Mouse (Mus musculus): ENCODE measurements around the gene Hnrnph2. TPM values are rescaled to one million over a fixed set of nuclear protein-coding genes. Genes with fewer than 3 reads are reported as not detected.

The Hnrnph2 gene
- polyA plus RNA-seq, 1 experiment from 2014 or later, result 112 TPM

- H3K27me3 ChIP-seq (ENCODE audit: insufficient read depth, low read length), result no peaks in the 10 kb centered on the region
Measured at GRCm38 (mm10) chrX:134632710-134633109, 31.7 kb downstream of the Hnrnph2 start.

DNA sequence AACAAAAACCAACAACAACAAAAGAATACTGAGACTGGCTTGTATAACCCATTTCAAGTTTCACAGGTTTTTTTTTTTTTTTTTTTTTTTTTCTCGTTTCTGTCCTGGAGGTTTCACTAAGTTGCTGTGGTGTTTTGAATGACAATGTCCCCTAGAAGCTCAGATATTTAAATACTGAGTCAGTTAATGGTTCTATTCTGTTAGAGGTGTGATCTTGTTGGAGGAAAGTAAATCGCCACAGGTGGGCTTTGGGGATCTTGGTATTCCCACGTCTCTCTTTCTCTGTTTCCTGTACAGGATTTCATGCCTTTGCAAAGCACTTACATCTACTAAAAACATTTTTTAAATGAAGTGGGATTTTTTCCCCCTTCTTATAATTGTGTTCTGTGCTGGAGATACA, 34.1 kb downstream of the Hnrnph2 start:
- Histone ChIP-seq H3K4me2 (no peak overlapping the region), H3K4me3 (ENCODE audit: low read depth, low read length) (no peak overlapping the region), H3K36me3 (ENCODE audit: insufficient read depth) (no peaks in the 10 kb centered on the region), H3K4me1 (ENCODE audit: insufficient read depth) (no peaks in the 10 kb centered on the region), H3K27ac (ENCODE audit: low read depth) (no peak overlapping the region), H3K9me3 (ENCODE audit: low read depth, low read length) (no peaks in the 10 kb centered on the region), H3K9ac (no peak overlapping the region), H3K27me3 (ENCODE audit: insufficient read depth, low read length) (no peaks in the 10 kb centered on the region)
- no peak for TF ChIP-seq CTCF (IDR thresholded peaks at IDR 0.05; ENCODE audit: low read depth)
- ATAC-seq (ENCODE audit: insufficient read depth), result no peak
- DNase-seq, result no peak
- WGBS, result 46% methylated on average over 3 of the region's 3 CpGs

More at GRCm38 (mm10) chrX:134632710-134633109, 31.7 kb downstream of the Hnrnph2 start:
- no peak overlapping the region for H3K27ac ChIP-seq (ENCODE audit: low read depth)
- DNase-seq (no peak), ATAC-seq (ENCODE audit: insufficient read depth) (no peak)
- no peaks in the 10 kb centered on the region for H3K4me1 ChIP-seq (ENCODE audit: insufficient read depth)
- H3K9me3 ChIP-seq (ENCODE audit: low read depth, low read length), result no peaks in the 10 kb centered on the region
- H3K4me3 ChIP-seq (ENCODE audit: low read depth, low read length), result no peak overlapping the region
- WGBS, result 90% methylated on average over 5 of the region's 5 CpGs
- no peak overlapping the region for H3K4me2 ChIP-seq
- no peak overlapping the region for H3K9ac ChIP-seq
- no peaks in the 10 kb centered on the region for H3K36me3 ChIP-seq (ENCODE audit: insufficient read depth)
- TF ChIP-seq CTCF (IDR thresholded peaks at IDR 0.05; ENCODE audit: low read depth), result no peak

GRCm38 (mm10) chrX:134635860-134636259, 34.9 kb downstream of the Hnrnph2 start:
- WGBS, result 46% methylated on average over 3 of the region's 3 CpGs
- no peak for TF ChIP-seq CTCF (IDR thresholded peaks at IDR 0.05; ENCODE audit: low read depth)
- H3K9ac ChIP-seq, result no peak overlapping the region
- H3K36me3 ChIP-seq (ENCODE audit: insufficient read depth), result no peaks in the 10 kb centered on the region
- no peak overlapping the region for H3K4me2 ChIP-seq
- no peak overlapping the region for H3K27ac ChIP-seq (ENCODE audit: low read depth)
- ATAC-seq (ENCODE audit: insufficient read depth) (no peak), DNase-seq (peak; percentile 11)
- no peaks in the 10 kb centered on the region for H3K9me3 ChIP-seq (ENCODE audit: low read depth, low read length)
- no peak overlapping the region for H3K4me3 ChIP-seq (ENCODE audit: low read depth, low read length)
- H3K4me1 ChIP-seq (ENCODE audit: insufficient read depth), result no peaks in the 10 kb centered on the region
- H3K27me3 ChIP-seq (ENCODE audit: insufficient read depth, low read length), result no peaks in the 10 kb centered on the region

DNA sequence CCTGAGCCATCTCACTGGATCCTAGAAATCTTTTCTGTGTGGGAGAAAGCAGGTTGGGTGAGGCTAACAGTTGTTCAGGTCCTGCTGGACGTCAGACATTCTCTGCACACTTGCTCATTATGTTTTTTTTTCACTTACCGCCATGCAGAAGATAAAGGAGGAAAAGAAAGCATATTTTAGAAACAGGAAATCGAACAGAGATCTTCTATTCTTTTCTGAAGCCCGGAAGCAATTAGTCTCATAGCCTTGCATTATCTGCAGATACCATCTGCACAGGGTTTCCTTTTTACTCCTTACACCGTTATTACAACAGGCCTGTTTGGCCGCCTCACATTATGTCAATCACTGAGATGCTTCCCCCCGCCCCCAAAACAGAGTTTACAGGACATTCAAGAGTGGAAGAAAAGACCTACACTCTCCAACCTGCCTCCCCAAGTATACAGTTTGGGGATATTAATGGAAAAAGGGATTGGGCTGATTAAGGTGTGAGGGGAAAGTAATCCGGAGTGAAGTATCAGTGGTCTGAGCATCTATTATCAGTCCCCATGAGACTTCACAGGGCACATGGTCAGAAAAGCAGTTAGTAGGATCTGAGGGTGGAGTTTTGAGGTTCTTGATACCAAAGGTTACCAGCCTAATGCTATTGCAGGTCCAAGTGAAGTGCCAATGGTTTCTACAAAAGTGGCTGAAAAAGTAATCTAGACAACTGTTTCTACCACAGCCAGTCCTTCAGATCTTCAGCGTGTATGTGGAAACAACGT, 40.2 kb downstream of the Hnrnph2 start:
- H3K4me1 ChIP-seq (ENCODE audit: insufficient read depth), result no peaks in the 10 kb centered on the region
- TF ChIP-seq CTCF (IDR thresholded peaks at IDR 0.05; ENCODE audit: low read depth), result no peak
- H3K27ac ChIP-seq (ENCODE audit: low read depth), result no peak overlapping the region
- H3K9ac ChIP-seq, result no peak overlapping the region
- no peak; the same call in 1 of the 2 replicates for ATAC-seq (ENCODE audit: insufficient read depth)
- no peak overlapping the region for H3K4me2 ChIP-seq
- DNase-seq, result peak; percentile 38
- H3K36me3 ChIP-seq (ENCODE audit: insufficient read depth), result no peaks in the 10 kb centered on the region
- WGBS, result 50% methylated on average over 10 of the region's 10 CpGs
- H3K27me3 ChIP-seq (ENCODE audit: insufficient read depth, low read length), result no peaks in the 10 kb centered on the region
- H3K9me3 ChIP-seq (ENCODE audit: low read depth, low read length), result no peaks in the 10 kb centered on the region
- H3K4me3 ChIP-seq (ENCODE audit: low read depth, low read length), result no peak overlapping the region

DNA sequence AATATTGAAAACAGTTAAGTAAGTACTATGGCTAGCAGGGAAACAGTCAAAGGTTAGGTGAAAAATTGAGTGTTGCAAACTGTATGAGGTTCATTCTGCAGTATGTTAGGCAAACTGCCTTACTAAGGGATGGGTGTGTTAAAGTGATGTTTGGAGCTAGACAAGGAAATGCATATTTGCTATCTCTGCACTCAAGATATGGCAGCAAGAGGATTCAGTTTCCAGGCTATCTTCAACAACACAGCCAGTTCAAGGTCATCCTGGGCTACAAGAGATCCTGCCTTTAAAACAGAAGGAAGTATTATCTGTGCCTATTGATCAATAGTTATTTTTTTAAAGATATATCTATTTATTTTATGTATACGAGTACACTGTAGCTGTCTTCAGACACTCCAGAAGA, 45.4 kb downstream of the Hnrnph2 start:
- no peak for TF ChIP-seq CTCF (IDR thresholded peaks at IDR 0.05; ENCODE audit: low read depth)

DNA sequence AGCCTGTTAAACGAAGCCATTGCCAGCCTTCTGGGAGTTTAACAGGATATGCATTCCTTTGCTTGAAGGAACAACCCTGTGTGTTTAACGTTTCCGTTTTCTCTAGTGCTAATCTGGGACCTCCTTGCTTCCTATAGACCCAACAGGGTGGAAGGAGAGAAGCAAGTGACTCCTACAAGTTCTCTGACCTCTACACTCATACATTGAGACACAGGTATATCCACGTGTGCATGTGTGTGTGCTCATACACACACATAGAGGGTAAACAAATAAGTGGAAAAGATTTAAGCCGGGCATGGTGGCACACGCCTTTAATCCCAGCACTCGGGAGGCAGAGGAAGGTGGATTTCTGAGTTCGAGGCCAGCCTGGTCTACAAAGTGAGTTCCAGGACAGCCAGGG, 46.4 kb downstream of the Hnrnph2 start:
- Histone ChIP-seq H3K9me3 (ENCODE audit: low read depth, low read length) (no peaks in the 10 kb centered on the region), H3K36me3 (ENCODE audit: insufficient read depth) (no peaks in the 10 kb centered on the region), H3K4me2 (no peak overlapping the region), H3K4me3 (ENCODE audit: low read depth, low read length) (no peak overlapping the region), H3K9ac (no peak overlapping the region), H3K4me1 (ENCODE audit: insufficient read depth) (no peaks in the 10 kb centered on the region), H3K27ac (ENCODE audit: low read depth) (no peak overlapping the region), H3K27me3 (ENCODE audit: insufficient read depth, low read length) (no peaks in the 10 kb centered on the region)
- TF ChIP-seq CTCF (IDR thresholded peaks at IDR 0.05; ENCODE audit: low read depth), result no peak
- WGBS, result 60% methylated on average over 8 of the region's 8 CpGs
- peak; percentile 2 for DNase-seq
- ATAC-seq (ENCODE audit: insufficient read depth), result peak; percentile 65; the same call in 1 of the 2 replicates

More for the DNA sequence above, 45.4 kb downstream of the Hnrnph2 start:
- Histone ChIP-seq H3K9ac (no peak overlapping the region), H3K4me1 (ENCODE audit: insufficient read depth) (no peaks in the 10 kb centered on the region), H3K4me3 (ENCODE audit: low read depth, low read length) (no peak overlapping the region), H3K36me3 (ENCODE audit: insufficient read depth) (no peaks in the 10 kb centered on the region), H3K9me3 (ENCODE audit: low read depth, low read length) (no peaks in the 10 kb centered on the region), H3K27ac (ENCODE audit: low read depth) (no peak overlapping the region), H3K27me3 (ENCODE audit: insufficient read depth, low read length) (no peaks in the 10 kb centered on the region), H3K4me2 (no peak overlapping the region)
- WGBS, result 83% methylated on average over 1 of the region's 1 CpGs
- ATAC-seq (ENCODE audit: insufficient read depth), result no peak
- DNase-seq, result no peak

- Histone ChIP-seq H3K9me3 (ENCODE audit: low read depth, low read length) (no peaks in the 10 kb centered on the region), H3K4me3 (ENCODE audit: low read depth, low read length) (no peak overlapping the region), H3K9ac (no peak overlapping the region), H3K27ac (ENCODE audit: low read depth) (no peak overlapping the region), H3K27me3 (ENCODE audit: insufficient read depth, low read length) (no peaks in the 10 kb centered on the region), H3K4me2 (no peak overlapping the region; the same call in 1 of the 2 replicates), H3K36me3 (ENCODE audit: insufficient read depth) (no peaks in the 10 kb centered on the region), H3K4me1 (ENCODE audit: insufficient read depth) (no peaks in the 10 kb centered on the region)
- peak; percentile 67 for TF ChIP-seq CTCF (IDR thresholded peaks at IDR 0.05; ENCODE audit: low read depth)
- peak; percentile 95 for DNase-seq
- WGBS, result 22% methylated on average over 11 of the region's 11 CpGs
- peak; percentile 83 for ATAC-seq (ENCODE audit: insufficient read depth)
Measured at GRCm38 (mm10) chrX:134648031-134648692, 47.2 kb downstream of the Hnrnph2 start.
